Mouse (Mus musculus) cerebellum, adult 2 months (tissue): ENCODE measurements around the gene Il17rb. TPM values are rescaled to one million over a fixed set of nuclear protein-coding genes. Genes with fewer than 3 reads are reported as not detected.

Experiments used
- DNase-seq, 2 experiments: peaks; one replicate each; pipeline ENCODE4 v3.0.0; 2021
- H3K27ac ChIP-seq: fragments of 200-500 bp; 2 replicates; pipeline ENCODE4 v1.5.1; 2012; ENCODE audit warnings: low read length, control low read depth, inconsistent platforms; ENCODE audit not compliant: insufficient read depth
- H3K27me3 ChIP-seq: fragments of 200-500 bp; 2 replicates; pipeline ENCODE4 v1.6.1; 2012; ENCODE audit warnings: inconsistent platforms, mild to moderate bottlenecking, low read length, moderate library complexity; ENCODE audit not compliant: control insufficient read depth, insufficient read depth
- H3K4me1 ChIP-seq: fragments of 200-500 bp; 2 replicates; pipeline ENCODE4 v1.6.1; 2011; ENCODE audit warnings: low read length; ENCODE audit not compliant: control insufficient read depth, insufficient read depth
- H3K4me3 ChIP-seq: fragments of 200-500 bp; replicated peaks from 2 replicates; pipeline ENCODE3; 2011; ENCODE audit warnings: mild to moderate bottlenecking, low read depth, low read length, control low read depth; ENCODE audit not compliant: insufficient read depth
- CTCF ChIP-seq: fragments of 200-500 bp; IDR thresholded peaks from 2 replicates; pipeline ENCODE4 v1.5.1; 2011; ENCODE audit warnings: low read depth, mild to moderate bottlenecking, control low read depth, low read length, moderate library complexity, borderline replicate concordance; ENCODE audit not compliant: insufficient read depth
- POLR2A ChIP-seq: fragments of 200-500 bp; IDR thresholded peaks from 2 replicates; pipeline ENCODE4 v1.6.1; 2011; ENCODE audit warnings: low read length, control low read depth, borderline replicate concordance; ENCODE audit not compliant: insufficient read depth
- WGBS: fragments of 180-500 bp; shearing (Covaris S2); methylation state at CpG from one replicate; pipeline ENCODE4 v1.1.7; 2018; 5-methylcytosine and 5-hydroxymethylcytosine counted together
- polyA plus RNA-seq: library from polyadenylated mRNA; depleted of rRNA; stranded (reverse); fragments of >200 nt; gene quantifications from 2 replicates; pipeline ENCODE4 v1.2.3, GENCODE M21; 2012

The Il17rb gene
- polyA plus RNA-seq, 1 experiment, result 3.3 TPM

GRCm38 (mm10) chr14:30014487-30014886, 5.8 kb upstream of the Il17rb start:
- TF ChIP-seq CTCF, result no peak
- H3K4me1 ChIP-seq, result peaks cover 9% of the 10 kb centered on the region; the same call in 1 of the 2 replicates
- WGBS, result 81% methylated on average over 10 of the region's 10 CpGs
- H3K4me3 ChIP-seq, result no peak overlapping the region
- DNase-seq, result no peak
- no peaks in the 10 kb centered on the region for H3K27me3 ChIP-seq
- H3K27ac ChIP-seq, result no peak overlapping the region

- Histone ChIP-seq H3K4me3 (no peak overlapping the region), H3K27ac (no peak overlapping the region), H3K27me3 (no peaks in the 10 kb centered on the region), H3K4me1 (peaks cover 3% of the 10 kb centered on the region; the same call in 1 of the 2 replicates)
- TF ChIP-seq CTCF (no peak), POLR2A (no peak)
- WGBS, result 53% methylated on average over 10 of the region's 10 CpGs
- DNase-seq, result peak in 1 of 2 experiments; percentile 38
Measured at GRCm38 (mm10) chr14:30011886-30012560, 3.3 kb upstream of the Il17rb start.

GRCm38 (mm10) chr14:30009864-30010560, 1.3 kb upstream of the Il17rb start:
- Histone ChIP-seq H3K27me3 (no peaks in the 10 kb centered on the region), H3K4me3 (no peak overlapping the region), H3K4me1 (peaks cover 3% of the 10 kb centered on the region; the same call in 1 of the 2 replicates), H3K27ac (peak overlapping the region; percentile 11; the same call in 1 of the 2 replicates)
- TF ChIP-seq POLR2A, result no peak
- no peak for TF ChIP-seq CTCF
- 34% methylated on average over 10 of the region's 10 CpGs for WGBS
- DNase-seq, result peak in 1 of 2 experiments; percentile 33

GRCm38 (mm10) chr14:29999475-29999811, 9.3 kb downstream of the Il17rb start:
- Histone ChIP-seq H3K27ac (no peak overlapping the region), H3K27me3 (no peaks in the 10 kb centered on the region), H3K4me1 (no peaks in the 10 kb centered on the region), H3K4me3 (no peak overlapping the region)
- 92% methylated on average over 3 of the region's 3 CpGs for WGBS
- DNase-seq, result no peak
- TF ChIP-seq CTCF, result no peak
- TF ChIP-seq POLR2A, result no peak

- no peaks in the 10 kb centered on the region for H3K4me1 ChIP-seq
- H3K27me3 ChIP-seq, result no peaks in the 10 kb centered on the region
- no peak overlapping the region for H3K27ac ChIP-seq
- TF ChIP-seq CTCF (no peak), POLR2A (no peak)
- H3K4me3 ChIP-seq, result no peak overlapping the region
- 82% methylated on average over 13 of the region's 13 CpGs for WGBS
- no peak for DNase-seq
Measured at GRCm38 (mm10) chr14:29998747-29999474, 9.8 kb downstream of the Il17rb start.

GRCm38 (mm10) chr14:29997345-29997744, 11.4 kb downstream of the Il17rb start:
- no peaks in the 10 kb centered on the region for H3K4me1 ChIP-seq
- DNase-seq, result no peak
- no peak overlapping the region for H3K27ac ChIP-seq
- no peak for TF ChIP-seq CTCF
- TF ChIP-seq POLR2A, result no peak
- H3K27me3 ChIP-seq, result no peaks in the 10 kb centered on the region
- no peak overlapping the region for H3K4me3 ChIP-seq

GRCm38 (mm10) chr14:29996000-29996751, 12.5 kb downstream of the Il17rb start:
- WGBS, result 92% methylated on average over 11 of the region's 11 CpGs
- DNase-seq, result no peak

More at GRCm38 (mm10) chr14:29996000-29996751, 12.5 kb downstream of the Il17rb start:
- no peak overlapping the region for H3K4me3 ChIP-seq
- no peaks in the 10 kb centered on the region for H3K4me1 ChIP-seq
- no peak for TF ChIP-seq POLR2A
- no peak for TF ChIP-seq CTCF
- no peak overlapping the region for H3K27ac ChIP-seq
- H3K27me3 ChIP-seq, result no peaks in the 10 kb centered on the region
